Comparison of ENCODE assay signal across 7 mouse cellular contexts in the genomic region with DNA sequence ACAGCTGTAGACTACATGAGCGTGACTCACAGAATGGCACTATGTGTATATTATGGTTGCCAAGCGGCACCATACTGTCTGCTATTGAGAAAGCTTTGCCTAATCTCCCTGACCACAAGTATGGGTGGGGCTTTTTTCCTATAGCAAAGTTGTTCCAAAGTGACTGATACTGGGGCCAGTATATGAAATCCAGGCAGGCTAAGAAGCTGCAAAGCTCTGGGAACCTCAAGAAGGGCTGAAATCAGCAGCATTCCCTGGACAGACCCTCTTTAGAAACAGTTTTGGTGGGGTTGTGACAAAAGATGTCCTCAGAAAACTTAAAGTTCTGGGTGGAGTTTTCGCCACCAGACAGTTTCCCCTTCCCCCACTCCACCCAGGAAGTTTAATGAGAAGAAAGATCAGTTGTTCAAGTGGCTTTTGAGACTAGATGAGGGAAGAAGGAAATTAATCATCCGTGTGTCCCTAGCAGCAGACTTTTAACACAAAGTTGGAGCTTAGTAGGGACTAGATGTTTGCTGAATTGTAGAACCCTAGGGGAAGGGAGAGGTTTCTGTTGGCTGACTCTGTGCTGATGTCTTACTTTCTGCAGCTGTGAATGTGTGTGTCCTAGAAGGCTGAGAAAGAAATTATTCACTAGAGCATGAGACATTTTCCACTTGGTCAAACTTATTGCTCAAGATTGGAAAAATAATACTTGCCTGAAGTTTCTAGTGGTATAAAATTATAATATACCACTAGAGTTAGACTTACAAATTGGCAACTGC. TPM values are rescaled to one million over a fixed set of nuclear protein-coding genes. Genes with fewer than 3 reads are reported as not detected.
DNase-seq lines count a peak whose midpoint lies in the region; ATAC-seq and TF ChIP-seq lines count a peak whose summit lies in the region.

No protein-coding gene starts in this region.

- H3K9me3 ChIP-seq in G1E (replicated peaks): no peaks in the 10 kb centered on the region
- H3K9me3 ChIP-seq in kidney, embryonic 16.5 days (ENCODE audit: low read length): no peaks in the 10 kb centered on the region
- H3K9me3 ChIP-seq in forebrain, embryonic 16.5 days (ENCODE audit: control insufficient read depth, low read length): no peaks in the 10 kb centered on the region

- ATAC-seq in G1E (ENCODE audit: extremely low read depth, insufficient number of reproducible peaks, low FRiP score, poor library complexity, severe bottlenecking): peak; percentile 86
- ATAC-seq in megakaryocyte, adult 5-6 weeks (ENCODE audit: poor library complexity, severe bottlenecking): peak; percentile 93
- ATAC-seq in kidney, embryonic 16.5 days (ENCODE audit: low FRiP score, low TSS enrichment): no peak
- ATAC-seq in forebrain, embryonic 16.5 days: no peak

- H3K36me3 ChIP-seq in G1E (replicated peaks): no peaks in the 10 kb centered on the region
- no peaks in the 10 kb centered on the region for H3K36me3 ChIP-seq in kidney, embryonic 16.5 days (ENCODE audit: insufficient read depth, low read length)
- H3K36me3 ChIP-seq in forebrain, embryonic 16.5 days (ENCODE audit: control insufficient read depth, insufficient read depth): no peaks in the 10 kb centered on the region

- 71% methylated on average over 4 of the region's 4 CpGs for WGBS in kidney, embryonic 16.5 days
- WGBS in forebrain, embryonic 16.5 days: 51% methylated on average over 4 of the region's 4 CpGs

- no peaks in the 10 kb centered on the region for H3K27me3 ChIP-seq in G1E (ENCODE audit: insufficient read depth, low read length)
- H3K27me3 ChIP-seq in kidney, embryonic 16.5 days (ENCODE audit: insufficient read depth, low read length): 0 out of 2 replicates have a peak, but pooled peaks cover 2% of the 10 kb centered on the region
- H3K27me3 ChIP-seq in forebrain, embryonic 16.5 days (replicated peaks; ENCODE audit: control insufficient read depth, insufficient read depth, low read length): no peaks in the 10 kb centered on the region

- H3K4me3 ChIP-seq in G1E (ENCODE audit: low read depth, low read length): peak overlapping the region; percentile 44; the same call in 1 of the 2 replicates
- peak overlapping the region; percentile 56 for H3K4me3 ChIP-seq in brown adipose tissue, adult 24 weeks (ENCODE audit: insufficient read depth, low read depth, low read length)
- no peak overlapping the region for H3K4me3 ChIP-seq in kidney, embryonic 16.5 days (ENCODE audit: low read length)
- H3K4me3 ChIP-seq in forebrain, embryonic 16.5 days (replicated peaks; ENCODE audit: low read length): no peak overlapping the region

- H3K4me2 ChIP-seq in kidney, embryonic 16.5 days (replicated peaks; ENCODE audit: low read depth, low read length): no peak overlapping the region; the same call in 1 of the 2 replicates
- H3K4me2 ChIP-seq in forebrain, embryonic 16.5 days (ENCODE audit: low read length): no peak overlapping the region

- peak overlapping the region; percentile 78 for H3K27ac ChIP-seq in brown adipose tissue, adult 24 weeks (replicated peaks; ENCODE audit: low read depth, low read length)
- H3K27ac ChIP-seq in kidney, embryonic 16.5 days (ENCODE audit: low read length): no peak overlapping the region
- no peak overlapping the region for H3K27ac ChIP-seq in forebrain, embryonic 16.5 days (ENCODE audit: low read length)

- no peak for TF ChIP-seq CTCF in G1E (IDR thresholded peaks at IDR 0.05; ENCODE audit: low read depth, low read length)

- no peak overlapping the region for H3K9ac ChIP-seq in kidney, embryonic 16.5 days (replicated peaks; ENCODE audit: low read length)
- no peak overlapping the region for H3K9ac ChIP-seq in forebrain, embryonic 16.5 days (replicated peaks; ENCODE audit: low read depth, low read length)

- no peak for DNase-seq in G1E (ENCODE audit: low spot score)
- DNase-seq in induced T-regulatory cell, adult 2 months (ENCODE audit: low read depth): peak; percentile 80
- no peak for DNase-seq in urinary bladder, postnatal 10 days (ENCODE audit: low spot score)

- peaks cover 8% of the 10 kb centered on the region; the same call in 1 of the 2 replicates for H3K4me1 ChIP-seq in G1E (ENCODE audit: insufficient read depth, low read depth, low read length)
- no peaks in the 10 kb centered on the region for H3K4me1 ChIP-seq in brown adipose tissue, adult 24 weeks (ENCODE audit: control insufficient read depth, insufficient read depth, insufficient read length, low read length)
- H3K4me1 ChIP-seq in kidney, embryonic 16.5 days (ENCODE audit: insufficient read depth, low read length): no peaks in the 10 kb centered on the region
- no peaks in the 10 kb centered on the region for H3K4me1 ChIP-seq in forebrain, embryonic 16.5 days (replicated peaks; ENCODE audit: control insufficient read depth, insufficient read depth, low read length)

RNA-seq across cellular contexts. Expression of a gene that starts 2.2 kb away (rescaled TPM):
- 8.1 and 10.7 TPM in 2 replicates for total RNA-seq in G1E (2014; fragmentation: Nextera tagmentation)
- 9.2 and 9.8 TPM in 2 replicates for total RNA-seq in G1E (2017)
- polyA plus RNA-seq in G1E (2012): 0.14 and 0.19 TPM in 2 replicates
- polyA plus RNA-seq in brown adipose tissue, adult 24 weeks (2012; ENCODE audit: insufficient read depth, insufficient read length, missing spikeins): not detected in 2 replicates
- 17.7 and 18.4 TPM in 2 replicates for total RNA-seq in megakaryocyte, adult 5-6 weeks (2015)
- total RNA-seq in megakaryocyte, adult 5-6 weeks (2017): 13.5 and 15.5 TPM in 2 replicates
- 0.80 and 0.82 TPM in 2 replicates for polyA plus RNA-seq in kidney, embryonic 16.5 days (2015; fragmentation: Nextera tagmentation; extraction: Ambion mirVana)
- 0.38 and 0.65 TPM in 2 replicates for polyA plus RNA-seq in forebrain, embryonic 16.5 days (2015; fragmentation: Nextera tagmentation; extraction: Ambion mirVana)

Comparison
In these comparisons a context has a peak if more than half of its experiments do, and no peak if none do; other contexts are left out.
1. ATAC-seq: peak in G1E (single experiment) and megakaryocyte, adult 5-6 weeks (single experiment); none in kidney, embryonic 16.5 days (single experiment) and forebrain, embryonic 16.5 days (single experiment).
2. H3K4me3 ChIP-seq: peak in G1E (single experiment) and brown adipose tissue, adult 24 weeks (single experiment); none in kidney, embryonic 16.5 days (single experiment) and forebrain, embryonic 16.5 days (single experiment).